ENCODE assay signal across 9 mouse cellular contexts in genomic region chr3:21268429-21269129, GRCm38 (mm10).
A peak's percentile ranks its signal among the peaks of the same experiment; 100 is the strongest.
DNase-seq lines count a peak whose midpoint lies in the region; ATAC-seq and TF ChIP-seq lines count a peak whose summit lies in the region.
"Had no signal": no experiment of that assay in that cellular context is flagged by ENCODE, and none has a peak within 500 bp of the region (broad histone marks: within the 10 kb centered on the region; RNA-seq: fewer than 3 reads in every experiment).

No protein-coding gene starts in this region.

- no peaks in the 10 kb centered on the region for H3K36me3 ChIP-seq in embryonic facial prominence, embryonic 14.5 days (ENCODE audit: control insufficient read depth, insufficient read depth, low read length)
- H3K36me3 ChIP-seq in embryonic facial prominence, embryonic 10.5 days (replicated peaks) = no peaks in the 10 kb centered on the region
- H3K36me3 ChIP-seq in embryonic facial prominence, embryonic 15.5 days = no peaks in the 10 kb centered on the region
- no peaks in the 10 kb centered on the region for H3K36me3 ChIP-seq in hindbrain, postnatal 0 days (ENCODE audit: insufficient read depth, low read length)

- H3K27ac ChIP-seq in embryonic facial prominence, embryonic 14.5 days (replicated peaks; ENCODE audit: low read depth, low read length) = no peak overlapping the region
- no peak overlapping the region for H3K27ac ChIP-seq in embryonic facial prominence, embryonic 10.5 days (replicated peaks)
- H3K27ac ChIP-seq in embryonic facial prominence, embryonic 15.5 days (replicated peaks) = 0 out of 2 replicates have a peak overlapping the region, but pooled peaks have one; percentile 4
- no peak overlapping the region for H3K27ac ChIP-seq in hindbrain, postnatal 0 days

- no peak overlapping the region for H3K9ac ChIP-seq in embryonic facial prominence, embryonic 14.5 days (ENCODE audit: low read depth, low read length)
- H3K9ac ChIP-seq in embryonic facial prominence, embryonic 15.5 days = no peak overlapping the region
- H3K9ac ChIP-seq in hindbrain, postnatal 0 days (replicated peaks; ENCODE audit: low read length) = no peak overlapping the region

- H3K27me3 ChIP-seq in embryonic facial prominence, embryonic 14.5 days (replicated peaks; ENCODE audit: control insufficient read depth, insufficient read depth, low read length) = no peaks in the 10 kb centered on the region
- no peaks in the 10 kb centered on the region for H3K27me3 ChIP-seq in embryonic facial prominence, embryonic 10.5 days (replicated peaks; ENCODE audit: low read depth, poor library complexity, severe bottlenecking)
- no peaks in the 10 kb centered on the region for H3K27me3 ChIP-seq in embryonic facial prominence, embryonic 15.5 days
- H3K27me3 ChIP-seq in hindbrain, postnatal 0 days (ENCODE audit: insufficient read depth, low read length) = no peaks in the 10 kb centered on the region

- ATAC-seq in embryonic facial prominence, embryonic 14.5 days (ENCODE audit: low read depth) = no peak
- ATAC-seq in embryonic facial prominence, embryonic 15.5 days (ENCODE audit: insufficient number of reproducible peaks, low FRiP score, low TSS enrichment, low read depth) = no peak
- ATAC-seq in hematopoietic stem cell, adult 5-6 weeks (replicated peaks in 1 of 2; ENCODE audit: insufficient read depth in 1 of 2, low FRiP score in 2 of 2, low TSS enrichment in 1 of 2, low read depth in 1 of 2, poor library complexity in 2 of 2, severe bottlenecking in 2 of 2) = peak; percentile 42 to 63; a peak in 2 of 4 replicates
- ATAC-seq in hindbrain, postnatal 0 days = no peak
- ATAC-seq: midbrain, embryonic 16.5 days had no signal

- peak; percentile 5 for DNase-seq in embryonic facial prominence, embryonic 14.5 days (ENCODE audit: low spot score)
- no peak for DNase-seq in embryonic facial prominence, embryonic 10.5 days (ENCODE audit: low spot score)
- peak; percentile 22 for DNase-seq in 3134 (ENCODE audit: extremely low read depth, insufficient read length, low spot score)
- DNase-seq in hindbrain, postnatal 0 days (ENCODE audit: low spot score) = no peak
- no peak for DNase-seq in layer of hippocampus, postnatal 10 days (ENCODE audit: low spot score in 2 of 2)
- no peak for DNase-seq in MN1 (ENCODE audit: low spot score)

- no peak overlapping the region for H3K4me2 ChIP-seq in embryonic facial prominence, embryonic 14.5 days (ENCODE audit: low read depth, low read length)
- no peak overlapping the region for H3K4me2 ChIP-seq in embryonic facial prominence, embryonic 15.5 days (replicated peaks)
- no peak overlapping the region for H3K4me2 ChIP-seq in hindbrain, postnatal 0 days (ENCODE audit: low read depth, low read length)

- no peak overlapping the region for H3K4me3 ChIP-seq in embryonic facial prominence, embryonic 14.5 days (ENCODE audit: low read depth, low read length)
- H3K4me3 ChIP-seq in embryonic facial prominence, embryonic 10.5 days = no peak overlapping the region
- no peak overlapping the region for H3K4me3 ChIP-seq in embryonic facial prominence, embryonic 15.5 days (replicated peaks)
- no peak overlapping the region for H3K4me3 ChIP-seq in hindbrain, postnatal 0 days (ENCODE audit: low read length)

- 64% methylated on average over 7 of the region's 7 CpGs for WGBS in embryonic facial prominence, embryonic 14.5 days
- 77% methylated on average over 7 of the region's 7 CpGs for WGBS in embryonic facial prominence, embryonic 10.5 days
- 62% methylated on average over 7 of the region's 7 CpGs for WGBS in embryonic facial prominence, embryonic 15.5 days
- 88% methylated on average over 7 of the region's 7 CpGs for WGBS in hindbrain, postnatal 0 days

- no peaks in the 10 kb centered on the region for H3K4me1 ChIP-seq in embryonic facial prominence, embryonic 14.5 days (ENCODE audit: control insufficient read depth, insufficient read depth, low read length)
- no peaks in the 10 kb centered on the region for H3K4me1 ChIP-seq in embryonic facial prominence, embryonic 10.5 days
- no peaks in the 10 kb centered on the region for H3K4me1 ChIP-seq in embryonic facial prominence, embryonic 15.5 days
- H3K4me1 ChIP-seq in hindbrain, postnatal 0 days (ENCODE audit: insufficient read depth, low read length) = no peaks in the 10 kb centered on the region

- no peak for TF ChIP-seq CTCF in hindbrain, postnatal 0 days (IDR thresholded peaks at IDR 0.05; ENCODE audit: low read depth)

- H3K9me3 ChIP-seq in embryonic facial prominence, embryonic 14.5 days (ENCODE audit: control insufficient read depth, low read length) = no peaks in the 10 kb centered on the region
- no peaks in the 10 kb centered on the region for H3K9me3 ChIP-seq in embryonic facial prominence, embryonic 10.5 days
- no peaks in the 10 kb centered on the region for H3K9me3 ChIP-seq in embryonic facial prominence, embryonic 15.5 days (replicated peaks)
- no peaks in the 10 kb centered on the region for H3K9me3 ChIP-seq in hindbrain, postnatal 0 days (ENCODE audit: low read length)

Comparison
In these comparisons a context has a peak if more than half of its experiments do, and no peak if none do; other contexts are left out.
1. DNase-seq: peak in embryonic facial prominence, embryonic 14.5 days (single experiment) and 3134 (single experiment); none in embryonic facial prominence, embryonic 10.5 days (single experiment), hindbrain, postnatal 0 days (single experiment), layer of hippocampus, postnatal 10 days (0 of 2) and MN1 (single experiment).
2. ATAC-seq: peak in hematopoietic stem cell, adult 5-6 weeks (2 of 2); none in embryonic facial prominence, embryonic 14.5 days (single experiment), embryonic facial prominence, embryonic 15.5 days (single experiment) and hindbrain, postnatal 0 days (single experiment).